Comparison of ENCODE assay signal across 8 mouse cellular contexts in genomic region chr2:63700255-63700654, GRCm38 (mm10).
DNase-seq lines count a peak whose midpoint lies in the region; ATAC-seq and TF ChIP-seq lines count a peak whose summit lies in the region.

No protein-coding gene starts in this region.

- no peaks in the 10 kb centered on the region for H3K27me3 ChIP-seq in forebrain, embryonic 15.5 days
- H3K27me3 ChIP-seq in forebrain, embryonic 12.5 days = no peaks in the 10 kb centered on the region
- H3K27me3 ChIP-seq in forebrain, embryonic 16.5 days (replicated peaks; ENCODE audit: control insufficient read depth, insufficient read depth, low read length) = no peaks in the 10 kb centered on the region; the same call in 1 of the 2 replicates

- H3K36me3 ChIP-seq in forebrain, embryonic 15.5 days = no peaks in the 10 kb centered on the region
- H3K36me3 ChIP-seq in forebrain, embryonic 12.5 days (replicated peaks) = no peaks in the 10 kb centered on the region
- H3K36me3 ChIP-seq in forebrain, embryonic 16.5 days (ENCODE audit: control insufficient read depth, insufficient read depth) = no peaks in the 10 kb centered on the region

- H3K4me2 ChIP-seq in forebrain, embryonic 15.5 days (replicated peaks) = no peak overlapping the region
- H3K4me2 ChIP-seq in forebrain, embryonic 12.5 days = no peak overlapping the region
- no peak overlapping the region for H3K4me2 ChIP-seq in forebrain, embryonic 16.5 days (ENCODE audit: low read length)

- H3K27ac ChIP-seq in forebrain, embryonic 15.5 days (replicated peaks) = no peak overlapping the region
- H3K27ac ChIP-seq in forebrain, embryonic 12.5 days = no peak overlapping the region
- H3K27ac ChIP-seq in forebrain, embryonic 16.5 days (ENCODE audit: low read length) = no peak overlapping the region

- peaks cover 21% of the 10 kb centered on the region for H3K4me1 ChIP-seq in forebrain, embryonic 15.5 days
- H3K4me1 ChIP-seq in forebrain, embryonic 12.5 days = peaks cover 20% of the 10 kb centered on the region
- H3K4me1 ChIP-seq in lung, adult 2 months (ENCODE audit: control insufficient read depth, insufficient read depth, low read length) = no peaks in the 10 kb centered on the region
- H3K4me1 ChIP-seq in forebrain, embryonic 16.5 days (replicated peaks; ENCODE audit: control insufficient read depth, insufficient read depth, low read length) = peaks cover 11% of the 10 kb centered on the region

- DNase-seq in lung, adult 2 months = no peak
- DNase-seq in lung, postnatal 25 days (ENCODE audit: low spot score) = no peak
- peak; percentile 79 for DNase-seq in retina, postnatal 1 day
- no peak for DNase-seq in adrenal gland, postnatal 25 days
- DNase-seq in thymus, postnatal 36 days = no peak

- peak; percentile 66 for ATAC-seq in forebrain, embryonic 15.5 days (replicated peaks)
- ATAC-seq in forebrain, embryonic 12.5 days (ENCODE audit: low FRiP score) = no peak
- ATAC-seq in forebrain, embryonic 16.5 days = peak; percentile 56; the same call in 1 of the 2 replicates

- peak; percentile 13; the same call in 1 of the 2 replicates for TF ChIP-seq CTCF in lung, adult 2 months (IDR thresholded peaks at IDR 0.05; ENCODE audit: insufficient read depth, low read length)

- no peak overlapping the region for H3K4me3 ChIP-seq in forebrain, embryonic 15.5 days
- no peak overlapping the region for H3K4me3 ChIP-seq in forebrain, embryonic 12.5 days (replicated peaks)
- H3K4me3 ChIP-seq in lung, adult 2 months (replicated peaks; ENCODE audit: extremely low read depth, low read depth, low read length) = no peak overlapping the region
- no peak overlapping the region for H3K4me3 ChIP-seq in forebrain, embryonic 16.5 days (replicated peaks; ENCODE audit: low read length)

- no peak for TF ChIP-seq POLR2A in lung, adult 2 months (IDR thresholded peaks at IDR 0.05; ENCODE audit: borderline replicate concordance, extremely low read depth, low read depth, low read length)

- H3K9me3 ChIP-seq in forebrain, embryonic 15.5 days = no peaks in the 10 kb centered on the region
- no peaks in the 10 kb centered on the region for H3K9me3 ChIP-seq in forebrain, embryonic 12.5 days
- no peaks in the 10 kb centered on the region for H3K9me3 ChIP-seq in forebrain, embryonic 16.5 days (ENCODE audit: control insufficient read depth, low read length)

- WGBS in forebrain, embryonic 15.5 days = 17% methylated on average over 3 of the region's 3 CpGs
- 12% methylated on average over 3 of the region's 3 CpGs for WGBS in forebrain, embryonic 12.5 days
- 20% methylated on average over 3 of the region's 3 CpGs for WGBS in lung, adult 2 months
- WGBS in forebrain, embryonic 16.5 days = 20% methylated on average over 3 of the region's 3 CpGs

- H3K9ac ChIP-seq in forebrain, embryonic 15.5 days (replicated peaks) = no peak overlapping the region
- H3K9ac ChIP-seq in forebrain, embryonic 12.5 days = no peak overlapping the region
- H3K9ac ChIP-seq in forebrain, embryonic 16.5 days (replicated peaks; ENCODE audit: low read depth, low read length) = no peak overlapping the region
